Mouse (Mus musculus): ENCODE results near the gene Upk1a. TPM values are rescaled to one million over a fixed set of nuclear protein-coding genes. Genes with fewer than 3 reads are reported as not detected.

Upk1a gene
- total RNA-seq, 2 experiments from 2014 or later = 0.24 to 0.54 TPM

Small RNA genes within 50 kb of the gene (microRNA-seq; reads per million reads assigned to microRNA genes)
- gene Mir3569 = 1.5 reads per million

Other genes with a start within 250 kb of the Upk1a start
- gene Tyrobp, start 199.1 kb downstream of the Upk1a start, total RNA-seq (2021) = 10 to 100 TPM; 10.4 to 11.0 TPM
- not detected for gene Hcst, start 193.0 kb downstream of the Upk1a start, total RNA-seq (2021)
- 1 to 10 TPM; 2.1 to 3.0 TPM for gene Nfkbid, start 191.1 kb downstream of the Upk1a start, total RNA-seq (2021)
- gene Aplp1, start 167.3 kb downstream of the Upk1a start, total RNA-seq (2021) = 100 to 1,000 TPM; 739 to 767 TPM
- gene Kirrel2, start 155.2 kb downstream of the Upk1a start, total RNA-seq (2021) = under 1 TPM; 0.26 to 0.56 TPM
- under 1 TPM in 1 of 2 experiments, not detected in 1; 0.08 TPM for gene Nphs1, start 154.5 kb downstream of the Upk1a start, total RNA-seq (2021)
- under 1 TPM in 1 of 2 experiments, not detected in 1; 0.66 TPM for gene Prodh2, start 119.2 kb downstream of the Upk1a start, total RNA-seq (2021)
- gene Arhgap33, start 77.8 kb downstream of the Upk1a start, total RNA-seq (2021) = 100 to 1,000 TPM; 356 to 358 TPM
- gene Hspb6, start 60.7 kb downstream of the Upk1a start, total RNA-seq (2021) = 1 to 10 TPM; 4.7 to 5.5 TPM
- 10 to 100 TPM in 1 of 2 experiments, 1 to 10 TPM in 1; 7.6 to 10.1 TPM for gene Proser3, start 60.5 kb downstream of the Upk1a start, total RNA-seq (2021)
- 10 to 100 TPM; 29.6 to 34.6 TPM for gene Lin37, start 53.0 kb downstream of the Upk1a start, total RNA-seq (2021)
- gene U2af1l4, start 49.5 kb downstream of the Upk1a start, total RNA-seq (2021) = 10 to 100 TPM; 50.6 to 56.7 TPM
- gene Gm49396, start 49.5 kb downstream of the Upk1a start, total RNA-seq (2021) = 1 to 10 TPM; 5.9 to 6.3 TPM
- 10 to 100 TPM; 78.5 to 81.4 TPM for gene Psenen, start 49.2 kb downstream of the Upk1a start, total RNA-seq (2021)
- 1 to 10 TPM; 3.1 to 3.6 TPM for gene Igflr1, start 47.4 kb downstream of the Upk1a start, total RNA-seq (2021)
- gene Kmt2b, start 24.1 kb downstream of the Upk1a start, total RNA-seq (2021) = 10 to 100 TPM; 69.9 to 79.7 TPM
- gene Zbtb32, start 13.9 kb downstream of the Upk1a start, total RNA-seq (2021) = not detected
- gene Cox6b1, start 13.3 kb upstream of the Upk1a start, total RNA-seq (2021) = 100 to 1,000 TPM; 573 to 579 TPM
- gene Etv2, start 23.0 kb upstream of the Upk1a start, total RNA-seq (2021) = not detected
- gene Rbm42, start 37.5 kb upstream of the Upk1a start, total RNA-seq (2021) = 10 to 100 TPM; 81.9 TPM
- gene Haus5, start 52.1 kb upstream of the Upk1a start, total RNA-seq (2021) = 10 to 100 TPM; 12.7 to 13.3 TPM
- not detected for gene Pmis2, start 58.8 kb upstream of the Upk1a start, total RNA-seq (2021)
- gene 2200002J24Rik, start 86.1 kb upstream of the Upk1a start, total RNA-seq (2021) = not detected
- gene Atp4a, start 99.4 kb upstream of the Upk1a start, total RNA-seq (2021) = 1 to 10 TPM; 4.0 to 5.1 TPM
- 100 to 1,000 TPM; 130 to 146 TPM for gene Tmem147, start 116.7 kb upstream of the Upk1a start, total RNA-seq (2021)
- not detected for gene Gapdhs, start 130.8 kb upstream of the Upk1a start, total RNA-seq (2021)
- 10 to 100 TPM in 1 of 2 experiments, 1 to 10 TPM in 1; 8.5 to 12.2 TPM for gene Sbsn, start 138.6 kb upstream of the Upk1a start, total RNA-seq (2021)
- gene Dmkn, start 150.9 kb upstream of the Upk1a start, total RNA-seq (2021) = 1 to 10 TPM; 1.4 to 1.7 TPM
- gene Krtdap, start 175.0 kb upstream of the Upk1a start, total RNA-seq (2021) = not detected
- not detected for gene Ffar2, start 210.9 kb upstream of the Upk1a start, total RNA-seq (2021)
- gene Ffar3, start 243.3 kb upstream of the Upk1a start, total RNA-seq (2021) = not detected
- gene Ffar1, start 248.7 kb upstream of the Upk1a start, total RNA-seq (2021) = not detected